Mouse (Mus musculus) cerebellum, adult 9-10 months (tissue): ENCODE results near the gene Fam163b.
A peak's percentile ranks its signal among the peaks of the same experiment; 100 is the strongest.

Experiments
- DNase-seq: peaks from one replicate; pipeline ENCODE4 v3.0.0; 2022

Gene Fam163b

GRCm38 (mm10) chr2:27084963-27085362 lies 57.3 kb downstream of the Fam163b start:
- no peak for DNase-seq

GRCm38 (mm10) chr2:27083761-27084475 lies 58.4 kb downstream of the Fam163b start:
- DNase-seq = no peak

- DNase-seq = no peak
Measured at GRCm38 (mm10) chr2:27079649-27080048, 62.6 kb downstream of the Fam163b start.

GRCm38 (mm10) chr2:27079152-27079584 lies 63.1 kb downstream of the Fam163b start, which contains the start of gene Adamtsl2:
Adamtsl2 (plus strand) TSS chr2:27079379.
- no peak for DNase-seq

- no peak for DNase-seq
Measured at GRCm38 (mm10) chr2:27078312-27078711, 64.0 kb downstream of the Fam163b start.

GRCm38 (mm10) chr2:27077655-27078244 lies 64.5 kb downstream of the Fam163b start:
- no peak for DNase-seq

- DNase-seq = peak; percentile 58
Measured at GRCm38 (mm10) chr2:27075485-27075884, 66.8 kb downstream of the Fam163b start.

- DNase-seq = no peak
Measured at GRCm38 (mm10) chr2:27074804-27075203, 67.5 kb downstream of the Fam163b start.

- DNase-seq = no peak
Measured at GRCm38 (mm10) chr2:27073407-27073806, 68.9 kb downstream of the Fam163b start.

- DNase-seq = no peak
Measured at GRCm38 (mm10) chr2:27071978-27072377, 70.3 kb downstream of the Fam163b start, which contains the start of gene Mymk. Mymk (minus strand) TSS chr2:27072179.

GRCm38 (mm10) chr2:27071137-27071536 lies 71.2 kb downstream of the Fam163b start:
- no peak for DNase-seq

GRCm38 (mm10) chr2:27070247-27070813 lies 72.0 kb downstream of the Fam163b start:
- DNase-seq = no peak

GRCm38 (mm10) chr2:27069646-27070045 lies 72.6 kb downstream of the Fam163b start:
- DNase-seq = no peak

- DNase-seq = no peak
Measured at GRCm38 (mm10) chr2:27067996-27068395, 74.3 kb downstream of the Fam163b start.

GRCm38 (mm10) chr2:27067124-27067523 lies 75.2 kb downstream of the Fam163b start:
- DNase-seq = no peak
